Mouse (Mus musculus): ENCODE measurements at regions not wholly inside any gene's neighbourhood (a gene's known extent, or its start where the extent isn't known, plus 50 kb on each side); places are given as distances from the start of the nearest gene placed in this dataset.

- Histone ChIP-seq H3K27ac (ENCODE audit: low read depth, low read length) (no peak overlapping the region), H3K4me2 (no peak overlapping the region), H3K27me3 (ENCODE audit: control insufficient read depth, insufficient read depth, low read length) (no peaks in the 10 kb centered on the region), H3K36me3 (ENCODE audit: control insufficient read depth, insufficient read depth, low read length) (no peaks in the 10 kb centered on the region), H3K9ac (ENCODE audit: low read depth, low read length) (no peak overlapping the region), H3K9me3 (replicated peaks; ENCODE audit: control insufficient read depth, low read length) (no peaks in the 10 kb centered on the region), H3K4me1 (ENCODE audit: control insufficient read depth, insufficient read depth, low read length) (no peaks in the 10 kb centered on the region), H3K4me3 (ENCODE audit: low read depth, low read length) (no peak overlapping the region)
- 55% methylated on average over 17 of the region's 17 CpGs for WGBS (ENCODE audit: insufficient replicate concordance)
- ATAC-seq (replicated peaks; ENCODE audit: insufficient number of reproducible peaks, low FRiP score, low TSS enrichment): no peak
Observed at GRCm38 (mm10) chr1:92348353-92349005, 125.2 kb downstream of the Ndufa10 start.

- Histone ChIP-seq H3K9me3 (replicated peaks; ENCODE audit: control insufficient read depth, low read length) (no peaks in the 10 kb centered on the region), H3K4me2 (no peak overlapping the region), H3K27me3 (ENCODE audit: control insufficient read depth, insufficient read depth, low read length) (no peaks in the 10 kb centered on the region), H3K9ac (ENCODE audit: low read depth, low read length) (no peak overlapping the region), H3K36me3 (ENCODE audit: control insufficient read depth, insufficient read depth, low read length) (no peaks in the 10 kb centered on the region), H3K4me1 (ENCODE audit: control insufficient read depth, insufficient read depth, low read length) (no peaks in the 10 kb centered on the region), H3K4me3 (ENCODE audit: low read depth, low read length) (no peak overlapping the region), H3K27ac (ENCODE audit: low read depth, low read length) (no peak overlapping the region)
- no peak for ATAC-seq (replicated peaks; ENCODE audit: insufficient number of reproducible peaks, low FRiP score, low TSS enrichment)
- WGBS (ENCODE audit: insufficient replicate concordance): 74% methylated on average over 9 of the region's 9 CpGs
Observed at GRCm38 (mm10) chr1:92347656-92348055, 126.0 kb downstream of the Ndufa10 start.

GRCm38 (mm10) chr1:92343768-92344167 is 129.9 kb downstream of the Ndufa10 start:
- H3K4me3 ChIP-seq (ENCODE audit: low read depth, low read length): no peak overlapping the region
- no peaks in the 10 kb centered on the region for H3K36me3 ChIP-seq (ENCODE audit: control insufficient read depth, insufficient read depth, low read length)
- no peaks in the 10 kb centered on the region for H3K27me3 ChIP-seq (ENCODE audit: control insufficient read depth, insufficient read depth, low read length)
- WGBS (ENCODE audit: insufficient replicate concordance): 81% methylated on average over 2 of the region's 2 CpGs
- no peaks in the 10 kb centered on the region for H3K4me1 ChIP-seq (ENCODE audit: control insufficient read depth, insufficient read depth, low read length)
- no peak overlapping the region for H3K9ac ChIP-seq (ENCODE audit: low read depth, low read length)
- no peak overlapping the region for H3K27ac ChIP-seq (ENCODE audit: low read depth, low read length)
- no peak for ATAC-seq (replicated peaks; ENCODE audit: insufficient number of reproducible peaks, low FRiP score, low TSS enrichment)
- no peak overlapping the region for H3K4me2 ChIP-seq
- H3K9me3 ChIP-seq (replicated peaks; ENCODE audit: control insufficient read depth, low read length): no peaks in the 10 kb centered on the region

GRCm38 (mm10) chr1:92343161-92343598 is 130.5 kb downstream of the Ndufa10 start:
- 87% methylated on average over 5 of the region's 5 CpGs for WGBS (ENCODE audit: insufficient replicate concordance)
- H3K36me3 ChIP-seq (ENCODE audit: control insufficient read depth, insufficient read depth, low read length): no peaks in the 10 kb centered on the region
- no peak overlapping the region for H3K4me2 ChIP-seq
- H3K9me3 ChIP-seq (replicated peaks; ENCODE audit: control insufficient read depth, low read length): no peaks in the 10 kb centered on the region
- no peak for ATAC-seq (replicated peaks; ENCODE audit: insufficient number of reproducible peaks, low FRiP score, low TSS enrichment)
- no peak overlapping the region for H3K4me3 ChIP-seq (ENCODE audit: low read depth, low read length)
- H3K27me3 ChIP-seq (ENCODE audit: control insufficient read depth, insufficient read depth, low read length): no peaks in the 10 kb centered on the region
- no peak overlapping the region for H3K27ac ChIP-seq (ENCODE audit: low read depth, low read length)
- H3K4me1 ChIP-seq (ENCODE audit: control insufficient read depth, insufficient read depth, low read length): no peaks in the 10 kb centered on the region
- H3K9ac ChIP-seq (ENCODE audit: low read depth, low read length): no peak overlapping the region

- Histone ChIP-seq H3K4me2 (no peak overlapping the region), H3K4me3 (ENCODE audit: low read depth, low read length) (no peak overlapping the region), H3K27ac (ENCODE audit: low read depth, low read length) (no peak overlapping the region), H3K36me3 (ENCODE audit: control insufficient read depth, insufficient read depth, low read length) (no peaks in the 10 kb centered on the region), H3K4me1 (ENCODE audit: control insufficient read depth, insufficient read depth, low read length) (0 out of 2 replicates have a peak, but pooled peaks cover 3% of the 10 kb centered on the region), H3K9me3 (replicated peaks; ENCODE audit: control insufficient read depth, low read length) (no peaks in the 10 kb centered on the region), H3K27me3 (ENCODE audit: control insufficient read depth, insufficient read depth, low read length) (no peaks in the 10 kb centered on the region), H3K9ac (ENCODE audit: low read depth, low read length) (no peak overlapping the region)
- 79% methylated on average over 12 of the region's 12 CpGs for WGBS (ENCODE audit: insufficient replicate concordance)
- ATAC-seq (replicated peaks; ENCODE audit: insufficient number of reproducible peaks, low FRiP score, low TSS enrichment): no peak
Observed at GRCm38 (mm10) chr1:92341846-92342540, 131.7 kb downstream of the Ndufa10 start.

GRCm38 (mm10) chr1:92340644-92341043 is 133.0 kb downstream of the Ndufa10 start:
- ATAC-seq (replicated peaks; ENCODE audit: insufficient number of reproducible peaks, low FRiP score, low TSS enrichment): no peak
- 69% methylated on average over 7 of the region's 7 CpGs for WGBS (ENCODE audit: insufficient replicate concordance)
- 0 out of 2 replicates have a peak, but pooled peaks cover 3% of the 10 kb centered on the region for H3K4me1 ChIP-seq (ENCODE audit: control insufficient read depth, insufficient read depth, low read length)

GRCm38 (mm10) chr1:92338589-92338988 is 135.1 kb downstream of the Ndufa10 start:
- no peaks in the 10 kb centered on the region for H3K9me3 ChIP-seq (replicated peaks; ENCODE audit: control insufficient read depth, low read length)
- no peak overlapping the region for H3K4me3 ChIP-seq (ENCODE audit: low read depth, low read length)
- no peak overlapping the region for H3K9ac ChIP-seq (ENCODE audit: low read depth, low read length)
- no peak overlapping the region for H3K4me2 ChIP-seq
- ATAC-seq (replicated peaks; ENCODE audit: insufficient number of reproducible peaks, low FRiP score, low TSS enrichment): no peak
- H3K27ac ChIP-seq (ENCODE audit: low read depth, low read length): no peak overlapping the region
- 82% methylated on average over 1 of the region's 1 CpGs for WGBS (ENCODE audit: insufficient replicate concordance)
- no peaks in the 10 kb centered on the region for H3K36me3 ChIP-seq (ENCODE audit: control insufficient read depth, insufficient read depth, low read length)
- 0 out of 2 replicates have a peak, but pooled peaks cover 3% of the 10 kb centered on the region for H3K4me1 ChIP-seq (ENCODE audit: control insufficient read depth, insufficient read depth, low read length)
- H3K27me3 ChIP-seq (ENCODE audit: control insufficient read depth, insufficient read depth, low read length): no peaks in the 10 kb centered on the region

More at GRCm38 (mm10) chr1:92340644-92341043, 133.0 kb downstream of the Ndufa10 start:
- no peak overlapping the region for H3K4me2 ChIP-seq
- no peaks in the 10 kb centered on the region for H3K9me3 ChIP-seq (replicated peaks; ENCODE audit: control insufficient read depth, low read length)
- H3K27ac ChIP-seq (ENCODE audit: low read depth, low read length): no peak overlapping the region
- no peak overlapping the region for H3K9ac ChIP-seq (ENCODE audit: low read depth, low read length)
- no peaks in the 10 kb centered on the region for H3K36me3 ChIP-seq (ENCODE audit: control insufficient read depth, insufficient read depth, low read length)
- no peaks in the 10 kb centered on the region for H3K27me3 ChIP-seq (ENCODE audit: control insufficient read depth, insufficient read depth, low read length)
- H3K4me3 ChIP-seq (ENCODE audit: low read depth, low read length): no peak overlapping the region

- Histone ChIP-seq H3K36me3 (ENCODE audit: control insufficient read depth, insufficient read depth, low read length) (no peaks in the 10 kb centered on the region), H3K27me3 (ENCODE audit: control insufficient read depth, insufficient read depth, low read length) (no peaks in the 10 kb centered on the region), H3K4me3 (ENCODE audit: low read depth, low read length) (no peak overlapping the region), H3K9me3 (replicated peaks; ENCODE audit: control insufficient read depth, low read length) (no peaks in the 10 kb centered on the region), H3K4me2 (no peak overlapping the region), H3K4me1 (ENCODE audit: control insufficient read depth, insufficient read depth, low read length) (0 out of 2 replicates have a peak, but pooled peaks cover 3% of the 10 kb centered on the region), H3K9ac (ENCODE audit: low read depth, low read length) (no peak overlapping the region), H3K27ac (ENCODE audit: low read depth, low read length) (no peak overlapping the region)
- WGBS (ENCODE audit: insufficient replicate concordance): 29% methylated on average over 8 of the region's 8 CpGs
- no peak for ATAC-seq (replicated peaks; ENCODE audit: insufficient number of reproducible peaks, low FRiP score, low TSS enrichment)
Observed at GRCm38 (mm10) chr1:92337450-92337849, 136.2 kb downstream of the Ndufa10 start.
